Mouse (Mus musculus) kidney, postnatal 25 days (tissue): ENCODE data around the gene Cldn7.

Experiments
- DNase-seq, 2 experiments: peaks; one replicate each; pipeline ENCODE4 v3.0.0; 2021; ENCODE audit warnings: mixed read lengths in 2 of 2

The Cldn7 gene

DNA sequence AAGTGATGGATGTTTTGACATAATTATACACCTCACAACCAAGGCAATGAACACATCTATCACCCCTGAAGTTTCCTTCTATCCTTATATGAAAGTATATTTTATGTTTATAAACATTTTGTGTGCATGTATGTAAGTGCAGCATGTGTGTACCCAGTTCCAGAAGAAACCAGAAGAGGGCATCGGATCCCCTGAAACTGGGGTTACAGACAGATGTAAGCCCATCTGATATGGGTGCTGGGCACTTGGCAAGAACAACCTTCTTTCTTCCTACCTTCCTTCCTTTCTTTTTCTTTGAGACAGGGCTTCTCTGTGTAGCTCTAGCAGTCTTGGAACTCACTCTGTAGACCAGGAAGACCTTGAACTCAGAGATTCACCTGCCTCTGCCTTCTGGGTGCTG lies 8.4 kb upstream of the Cldn7 start:
- no peak for DNase-seq

DNA sequence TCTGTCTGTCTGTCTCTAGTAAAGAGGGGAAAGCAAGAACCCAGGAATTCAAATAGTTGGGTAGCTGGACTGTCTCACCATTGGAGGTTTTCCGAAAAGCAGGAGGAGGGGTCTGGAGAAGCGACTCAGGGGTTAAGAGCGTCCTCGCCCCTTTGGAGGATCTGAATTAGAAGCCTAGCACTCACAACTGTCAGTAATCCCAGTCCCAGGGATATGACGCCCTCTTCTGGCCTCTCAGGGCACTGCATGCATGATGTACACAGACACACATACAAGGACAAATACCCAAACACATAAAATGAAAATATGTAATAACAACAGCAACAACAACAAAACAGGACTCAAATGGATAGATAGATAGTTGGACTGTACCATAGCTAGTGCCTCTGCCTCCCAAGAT lies 4.0 kb upstream of the Cldn7 start:
- no peak for DNase-seq

DNA sequence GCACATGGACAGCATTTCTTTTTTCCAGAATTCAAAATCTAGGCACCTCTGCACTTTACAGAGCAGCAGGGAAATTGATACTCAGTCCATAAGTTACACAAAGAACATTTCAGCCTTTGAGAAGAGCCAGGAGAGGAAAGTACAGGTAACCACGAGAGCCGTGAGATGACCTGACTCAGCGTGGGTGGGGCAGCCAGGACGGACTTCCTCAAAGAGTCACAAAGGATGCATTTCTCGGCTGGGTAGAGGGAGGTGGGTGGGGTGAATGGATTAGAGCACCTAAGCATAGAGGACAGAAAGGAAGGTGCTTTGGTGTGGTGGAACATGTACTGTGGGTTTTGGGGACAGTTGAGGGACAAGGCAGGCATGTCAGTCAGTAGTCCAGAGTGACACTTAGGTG lies 2.7 kb upstream of the Cldn7 start:
- DNase-seq: no peak

DNA sequence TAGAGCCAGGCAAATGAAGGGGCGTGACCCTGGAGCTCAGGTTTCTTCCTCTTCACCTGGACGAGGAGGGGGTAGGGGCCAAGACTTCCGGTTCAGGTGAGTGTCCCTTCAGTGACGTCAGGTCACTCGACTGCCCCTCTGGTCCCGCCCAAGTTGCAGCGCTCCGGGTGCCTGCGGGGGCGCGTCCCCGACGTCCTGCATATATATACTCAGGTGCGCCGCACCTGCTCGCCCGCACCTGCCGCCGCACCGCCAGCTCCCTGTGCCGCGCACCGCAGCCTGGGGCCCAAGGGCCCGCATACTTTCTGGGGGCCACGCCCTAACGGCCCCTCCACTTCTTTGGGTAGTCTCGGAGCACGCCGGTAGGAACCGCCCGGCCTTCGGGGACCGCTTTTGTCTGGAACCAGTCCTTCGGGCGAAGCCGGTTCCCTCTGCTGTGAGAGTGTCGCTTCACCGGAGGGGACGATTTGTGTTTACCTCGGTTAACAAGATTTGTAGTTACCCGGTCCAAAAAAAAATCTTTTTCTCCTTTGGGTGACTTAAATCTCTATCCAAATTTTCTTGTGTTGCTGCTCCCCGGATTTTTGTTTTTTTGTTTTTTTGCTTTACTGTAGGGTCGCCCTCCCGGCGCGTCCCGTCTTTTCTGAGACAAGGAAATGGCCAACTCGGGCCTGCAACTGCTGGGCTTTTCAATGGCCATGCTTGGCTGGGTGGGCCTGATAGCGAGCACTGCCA lies 859 bp downstream of the Cldn7 start:
- DNase-seq: peak; percentile 64 to 90

DNA sequence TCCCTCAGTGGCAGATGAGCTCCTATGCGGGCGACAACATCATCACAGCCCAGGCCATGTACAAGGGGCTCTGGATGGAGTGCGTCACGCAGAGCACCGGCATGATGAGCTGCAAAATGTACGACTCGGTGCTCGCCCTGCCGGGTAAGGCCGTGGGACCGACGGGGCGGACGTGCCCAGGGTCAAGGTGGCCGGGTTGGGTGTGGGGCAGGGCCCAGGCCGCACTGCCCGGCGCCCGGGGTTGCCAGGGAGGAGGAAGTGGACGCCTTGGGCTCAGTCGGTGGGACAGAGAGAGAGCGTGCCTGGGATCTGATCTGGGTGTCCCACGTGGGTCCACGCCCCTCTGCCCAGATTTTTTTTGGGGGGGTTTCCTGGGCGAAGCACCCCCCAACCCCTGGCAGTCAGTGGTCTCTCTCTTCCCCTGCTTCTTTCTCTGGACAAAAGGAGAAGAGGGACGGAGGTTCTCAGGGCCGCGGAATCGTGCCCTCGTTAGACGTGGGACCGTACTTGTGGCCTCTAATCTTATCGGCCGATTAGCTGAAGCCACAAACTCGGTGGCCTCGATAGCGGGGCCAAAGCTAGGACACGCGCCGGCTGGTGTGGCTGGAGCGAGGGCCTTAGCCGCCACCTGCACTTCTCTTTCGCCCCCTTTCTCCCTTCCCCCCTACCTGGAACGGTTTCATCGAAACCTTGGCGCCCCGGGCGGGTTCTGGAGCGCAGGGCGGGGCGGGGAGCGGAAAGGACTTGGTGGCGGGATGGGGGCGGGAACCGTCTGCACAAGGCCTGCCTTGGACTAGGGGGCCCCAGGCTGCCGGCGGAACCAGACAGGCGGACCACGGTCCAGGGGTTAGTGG lies 1.7 kb downstream of the Cldn7 start:
- DNase-seq: peak; percentile 59 to 87

DNA sequence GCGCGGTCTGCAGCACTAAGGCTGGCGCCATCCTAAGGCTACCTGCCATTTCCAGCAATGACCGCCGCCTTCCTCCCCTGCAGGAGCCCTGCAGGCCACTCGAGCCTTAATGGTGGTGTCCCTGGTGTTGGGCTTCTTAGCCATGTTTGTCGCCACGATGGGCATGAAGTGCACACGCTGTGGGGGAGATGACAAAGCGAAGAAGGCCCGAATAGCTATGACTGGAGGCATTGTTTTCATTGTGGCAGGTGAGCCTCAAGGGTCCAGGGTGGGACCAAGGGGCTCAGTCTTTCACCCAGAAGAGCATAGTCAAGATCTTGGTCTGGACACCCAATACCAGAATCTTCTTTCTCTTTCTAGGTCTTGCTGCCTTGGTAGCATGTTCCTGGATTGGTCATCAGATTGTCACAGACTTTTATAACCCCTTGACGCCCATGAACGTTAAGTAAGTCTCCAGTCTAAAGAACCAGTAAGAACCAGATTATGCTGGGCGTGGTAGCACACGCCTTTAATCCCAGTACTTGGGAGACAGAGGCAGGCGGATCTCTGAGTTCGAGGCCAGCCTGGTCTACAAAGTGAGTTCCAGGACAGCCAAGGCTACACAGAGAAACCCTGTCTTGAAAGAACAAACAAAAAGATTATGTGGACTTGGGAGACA lies 2.4 kb downstream of the Cldn7 start:
- no peak for DNase-seq

DNA sequence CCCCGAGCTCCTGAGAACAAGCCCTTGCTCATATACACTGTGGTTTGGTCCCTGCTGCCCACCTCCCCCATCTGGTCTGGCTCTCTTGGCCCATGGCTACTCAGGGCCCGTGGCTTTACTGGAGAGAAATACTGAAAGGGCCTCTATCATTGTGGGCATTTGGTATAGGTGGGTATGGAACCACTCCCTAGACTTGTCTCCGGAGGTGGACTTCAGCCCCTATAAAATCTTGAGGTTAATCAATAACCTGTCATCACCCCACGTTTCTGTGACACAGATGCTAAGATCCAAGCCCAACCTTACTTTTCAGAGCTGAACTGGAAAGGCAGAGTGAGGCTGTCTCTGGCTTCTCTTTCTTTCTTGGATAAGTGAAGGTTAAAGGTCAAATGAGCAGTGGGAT lies 4.2 kb downstream of the Cldn7 start:
- no peak for DNase-seq

DNA sequence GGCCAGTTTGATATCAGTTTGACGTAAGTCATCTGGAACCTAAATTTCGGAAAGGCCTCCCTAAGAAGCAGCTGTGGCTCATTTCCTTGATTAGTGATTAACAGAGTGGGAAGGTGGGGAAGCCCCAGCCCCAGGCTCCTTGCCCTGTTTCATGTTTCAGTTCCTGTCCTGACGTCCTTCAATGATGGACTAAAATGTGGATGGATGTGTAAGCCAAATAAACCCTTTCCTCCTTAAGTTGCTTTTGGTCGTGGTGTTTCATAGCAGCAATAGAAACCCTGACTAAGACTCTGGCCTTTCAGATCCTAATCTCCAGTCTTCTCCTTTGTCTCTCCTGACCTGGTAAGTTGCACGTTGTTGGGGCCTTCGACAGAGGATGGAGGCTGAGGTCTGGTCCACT lies 5.6 kb downstream of the Cldn7 start:
- no peak for DNase-seq

DNA sequence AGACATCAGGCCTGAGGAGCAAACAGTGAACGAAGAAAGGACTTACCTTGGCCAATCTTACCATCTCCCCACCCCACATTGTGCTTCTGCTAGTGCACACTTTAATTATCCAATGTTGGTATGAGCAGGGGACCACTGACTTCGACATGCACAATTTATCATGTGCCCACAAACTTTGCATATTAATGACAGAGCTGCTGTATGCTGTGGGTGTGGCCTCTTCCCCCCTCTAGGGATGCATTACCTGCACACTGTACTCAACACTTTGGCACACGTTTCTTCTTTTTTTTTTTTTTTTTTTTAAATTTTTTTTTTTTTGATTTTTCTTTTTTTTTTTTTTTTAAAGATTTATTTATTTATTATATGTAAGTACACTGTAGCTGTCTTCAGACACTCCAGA lies 6.2 kb downstream of the Cldn7 start:
- DNase-seq: no peak

DNA sequence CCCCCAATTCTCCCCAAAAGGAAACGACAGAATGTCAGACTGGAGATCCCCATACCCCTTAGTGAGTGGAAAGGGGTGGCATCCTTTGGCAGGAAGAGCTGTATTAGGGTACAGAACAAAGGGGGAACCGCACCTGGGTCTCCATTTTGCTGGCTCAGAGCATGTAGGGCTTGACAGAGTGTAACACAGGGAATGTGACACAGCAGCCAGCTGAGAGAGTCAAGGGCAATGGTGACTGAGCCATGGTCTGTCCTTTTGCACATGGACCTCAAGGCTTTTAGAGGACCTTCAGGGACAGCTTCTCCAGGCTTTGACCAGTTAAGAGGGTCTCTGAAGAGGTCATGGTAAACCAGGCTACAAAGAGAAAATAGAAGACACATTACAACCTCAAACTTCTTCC lies 10.3 kb downstream of the Cldn7 start:
- DNase-seq: no peak

DNA sequence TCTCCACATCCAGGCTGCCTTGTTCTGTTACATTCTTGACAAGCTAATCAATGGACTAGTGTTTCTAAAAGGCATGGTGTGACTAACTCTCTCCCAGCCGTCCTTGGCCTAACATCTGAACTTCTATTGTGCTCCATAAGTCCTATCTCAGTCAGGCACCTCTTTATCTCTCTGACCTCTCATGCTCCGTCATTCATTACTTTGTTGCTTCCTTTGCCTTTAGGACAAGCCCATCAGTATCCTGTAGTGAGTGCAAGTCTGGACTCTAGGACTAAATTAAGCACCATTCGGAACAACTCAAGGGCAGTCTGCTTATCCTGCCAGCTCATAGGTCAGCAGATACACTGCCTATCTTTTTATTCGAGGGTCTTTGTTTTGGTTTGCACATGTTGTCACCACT lies 11.7 kb downstream of the Cldn7 start:
- no peak for DNase-seq

DNA sequence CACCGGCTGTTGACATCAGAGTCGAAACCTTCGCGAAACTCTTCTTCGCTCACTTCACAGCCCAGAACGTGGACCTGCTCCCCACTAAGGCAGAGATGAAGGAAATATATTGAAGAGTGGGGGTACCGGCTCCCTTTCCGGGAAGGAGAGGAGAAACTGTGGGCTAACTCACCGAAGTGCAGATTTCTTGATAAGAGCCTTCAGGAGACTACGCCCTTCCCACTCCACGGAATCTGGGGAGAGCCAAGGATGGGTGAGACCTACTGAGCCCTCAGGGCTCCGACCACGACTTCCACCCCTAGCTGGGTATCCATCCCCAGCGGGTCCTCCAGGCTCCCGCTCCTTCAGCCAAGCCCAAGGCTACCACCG lies 15.2 kb downstream of the Cldn7 start:
- no peak for DNase-seq

DNA sequence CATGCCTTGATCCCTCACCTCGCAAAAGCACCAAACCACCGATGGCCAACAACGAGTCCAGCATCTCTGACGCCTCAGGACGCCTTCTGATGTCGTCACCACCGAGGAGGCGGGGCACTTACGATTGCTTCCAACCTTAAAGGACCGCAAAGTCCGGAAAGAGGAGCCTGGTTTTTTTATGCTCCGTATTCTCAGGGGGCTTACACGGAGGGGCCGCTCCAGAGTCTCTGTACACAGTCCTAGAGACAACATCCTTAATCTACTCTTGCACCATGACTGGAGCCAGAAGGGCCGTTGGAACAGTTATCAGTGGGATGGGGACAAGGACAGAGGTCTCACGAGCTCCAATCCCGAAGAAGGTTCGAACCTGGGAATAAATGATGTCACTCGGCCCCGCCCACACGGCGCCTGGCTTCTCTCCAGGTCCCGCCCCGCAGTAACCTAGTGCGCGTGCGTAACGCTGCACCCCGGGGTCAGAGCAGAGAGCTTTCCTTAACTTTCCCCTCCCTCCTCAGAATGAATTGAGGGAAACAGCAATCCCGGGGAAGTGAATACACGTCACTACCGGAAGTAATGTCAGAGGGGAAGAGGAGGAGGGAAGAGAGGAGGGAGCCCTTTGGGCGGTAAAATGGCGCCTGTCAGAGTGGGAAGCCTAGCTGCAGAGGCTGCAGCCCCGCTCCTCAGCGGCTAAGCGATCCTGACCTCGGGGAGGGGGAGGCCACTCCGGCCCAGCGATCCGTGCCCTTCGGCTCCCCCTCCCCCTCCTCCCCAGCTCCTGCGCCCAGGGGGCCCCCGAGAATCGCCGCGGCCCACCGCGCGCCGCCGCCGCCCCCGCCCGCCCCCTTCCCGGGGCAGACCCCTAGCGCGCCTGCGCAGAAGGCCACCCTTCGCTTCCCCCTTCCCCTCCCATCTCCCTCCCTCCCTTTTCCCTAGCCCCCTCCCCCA lies 15.9 kb downstream of the Cldn7 start:
- peak; percentile 96 to 97 for DNase-seq

DNA sequence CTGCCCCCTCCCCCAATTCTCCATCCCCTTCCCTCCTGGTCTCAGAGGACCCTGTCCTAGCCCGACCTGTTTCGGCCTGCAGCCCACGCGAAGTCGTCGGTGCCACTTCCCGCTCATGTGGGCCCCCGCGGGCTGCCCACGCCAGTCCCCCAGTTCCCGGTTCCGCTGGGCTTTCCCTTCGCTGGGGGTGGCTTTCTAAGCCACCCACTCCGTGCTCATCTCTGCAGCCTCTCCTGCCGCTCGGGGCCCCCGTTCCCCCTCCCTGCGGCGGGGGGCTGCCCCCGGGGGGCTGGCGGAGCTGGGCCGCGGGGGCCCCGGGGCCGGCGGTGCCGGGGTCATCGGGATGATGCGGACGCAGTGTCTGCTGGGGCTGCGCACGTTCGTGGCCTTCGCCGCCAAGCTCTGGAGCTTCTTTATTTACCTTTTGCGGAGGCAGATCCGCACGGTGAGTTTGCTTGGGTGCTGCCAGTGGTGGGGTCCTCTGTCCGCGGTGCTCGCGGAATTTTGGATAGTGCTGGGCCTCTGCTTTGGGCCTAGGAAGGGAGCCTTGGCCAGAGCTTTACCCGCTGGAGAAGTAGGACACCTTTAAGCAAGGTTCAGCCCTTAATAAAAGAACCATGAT lies 16.7 kb downstream of the Cldn7 start, which contains the start of gene Ctdnep1:
Gene Ctdnep1, plus strand, starts transcription at position 16 of the 622 bp plus-strand sequence.
- no peak for DNase-seq

DNA sequence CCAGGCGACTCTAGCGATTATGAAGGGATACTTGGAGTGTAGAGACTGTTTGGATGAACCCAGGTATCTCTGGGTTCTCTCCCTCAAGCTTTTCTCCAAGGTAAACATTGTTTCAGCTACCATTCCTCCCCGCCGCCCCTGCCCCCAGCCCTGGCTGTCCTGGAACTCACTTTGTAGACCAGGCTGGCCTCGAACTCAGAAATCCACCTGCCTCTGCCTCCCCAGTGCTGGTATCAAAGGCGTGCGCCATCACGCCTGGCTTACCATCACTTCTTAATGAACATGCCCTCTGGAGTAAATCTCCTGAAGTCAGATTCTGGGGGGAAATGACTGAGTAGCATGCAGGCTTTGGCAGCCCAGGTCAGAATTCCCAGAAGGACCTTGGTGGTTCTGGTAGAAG lies 17.6 kb downstream of the Cldn7 start, which contains the start of gene Elp5:
Gene Elp5, minus strand, starts transcription at position 293 of the 400 bp plus-strand sequence.
- no peak for DNase-seq

DNA sequence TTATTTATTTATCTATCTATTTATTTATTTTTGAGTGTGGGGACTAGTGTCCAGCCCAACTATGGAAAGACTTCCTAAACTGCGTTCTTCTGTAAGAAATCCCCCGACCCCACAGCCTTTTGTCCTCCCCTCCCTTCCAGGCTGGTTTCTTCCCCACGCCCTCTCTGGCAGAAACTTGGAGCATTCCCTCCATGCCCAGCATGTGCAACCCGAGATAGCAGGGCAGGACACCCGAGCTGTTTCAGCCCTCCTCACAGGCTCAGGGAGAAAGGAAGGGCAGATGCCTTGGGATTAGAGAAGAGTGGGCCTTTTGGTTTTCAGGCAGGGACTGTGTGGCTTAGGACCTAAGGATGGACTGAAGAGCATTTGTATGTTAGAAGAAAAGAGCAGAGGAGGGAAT lies 18.3 kb downstream of the Cldn7 start:
- DNase-seq: no peak

DNA sequence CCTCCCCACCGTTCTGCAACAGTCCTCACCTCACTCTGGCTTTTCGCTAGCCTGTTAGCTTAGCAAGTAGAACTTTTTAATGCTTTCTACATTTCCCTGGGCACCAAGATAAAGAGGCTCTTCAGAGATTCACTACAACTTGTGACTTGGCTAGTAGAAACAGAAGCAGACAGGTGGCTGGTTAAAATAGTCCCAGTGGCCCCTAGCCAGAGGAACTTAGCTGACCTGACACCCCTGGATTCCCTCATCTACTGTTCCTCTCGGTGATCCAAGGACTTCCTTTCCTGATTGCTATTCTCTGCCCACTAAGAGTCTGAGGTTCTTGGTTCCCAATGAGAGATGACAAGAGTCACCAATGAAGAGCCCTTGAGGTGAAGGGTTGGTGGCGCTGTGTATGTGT lies 18.8 kb downstream of the Cldn7 start:
- DNase-seq: no peak

DNA sequence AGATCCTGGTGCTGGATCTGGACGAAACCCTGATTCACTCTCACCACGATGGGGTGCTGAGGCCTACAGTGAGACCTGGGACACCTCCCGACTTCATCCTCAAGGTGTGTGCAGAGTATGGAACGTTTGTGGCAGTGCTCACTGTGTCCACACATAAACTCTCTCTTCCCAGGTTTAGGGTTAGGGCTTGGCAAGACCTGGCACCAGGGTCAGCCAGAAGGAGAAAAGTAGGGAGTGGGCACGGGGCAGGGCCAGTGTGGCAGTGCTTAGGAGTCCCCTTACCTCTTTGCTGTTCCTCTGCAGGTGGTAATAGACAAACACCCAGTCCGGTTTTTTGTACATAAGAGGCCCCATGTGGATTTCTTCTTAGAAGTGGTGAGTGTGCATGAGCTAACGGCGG lies 19.9 kb downstream of the Cldn7 start:
- DNase-seq: no peak

DNA sequence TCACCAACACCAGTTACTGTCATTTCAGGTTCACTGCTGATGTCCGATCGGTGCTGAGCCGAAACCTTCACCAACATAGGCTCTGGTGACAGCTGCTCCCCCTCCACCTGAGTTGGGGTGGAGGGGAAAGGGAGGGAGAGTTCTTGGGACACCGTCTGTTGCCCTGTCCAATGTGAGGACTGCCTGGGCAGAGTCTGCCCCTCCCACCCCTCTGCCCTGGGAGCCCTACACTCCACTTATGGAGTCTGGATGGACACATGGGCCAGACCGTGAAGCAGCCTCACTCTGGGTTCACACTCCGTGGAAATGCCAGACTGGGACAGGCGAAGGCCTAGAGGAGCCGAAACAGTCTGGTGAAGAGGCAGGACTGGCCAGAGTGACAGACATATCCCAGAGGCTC lies 25.4 kb downstream of the Cldn7 start:
- no peak for DNase-seq

DNA sequence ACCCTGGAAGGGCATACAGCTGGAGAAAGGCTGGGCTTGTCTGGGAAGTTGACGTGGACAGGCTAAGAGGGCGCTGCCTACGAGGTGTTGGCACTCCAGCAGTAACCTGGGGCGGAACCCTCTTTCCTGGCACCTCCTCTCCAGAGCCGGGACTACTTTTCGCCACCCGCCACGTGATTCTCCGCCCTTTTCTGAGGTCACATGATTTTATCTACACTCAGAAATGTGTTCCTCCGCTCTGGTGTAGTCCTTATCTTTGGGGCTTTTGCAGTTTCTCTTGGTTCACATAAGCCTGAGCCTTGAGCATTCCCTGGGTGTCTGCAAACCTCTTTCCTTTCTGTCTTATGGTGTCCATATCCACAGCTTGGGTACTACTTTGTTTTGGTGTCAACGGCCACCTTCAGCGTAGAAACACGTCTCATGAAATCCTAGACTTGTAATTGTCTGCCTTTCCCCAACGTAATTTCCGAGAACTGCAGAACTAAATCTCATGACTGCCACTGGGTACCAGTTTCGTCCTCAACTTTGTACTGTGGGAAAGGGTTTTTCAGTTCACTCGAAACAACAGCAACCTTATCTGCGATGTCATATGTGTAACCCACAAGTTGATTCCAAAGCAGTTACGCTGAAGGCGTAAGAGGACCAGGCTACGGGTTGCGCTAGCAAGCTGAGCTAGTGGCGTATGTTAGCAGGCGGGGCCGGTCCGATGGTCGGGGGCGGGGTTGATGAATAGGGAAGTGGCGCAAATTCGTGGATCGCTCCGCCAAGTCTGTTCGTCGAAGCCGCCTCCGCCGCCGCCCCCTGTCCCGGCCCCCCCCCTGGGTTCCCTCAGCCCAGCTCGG lies 26.5 kb downstream of the Cldn7 start, which contains the start of gene Gabarap:
Gene Gabarap, plus strand, starts transcription at position 294 of the 842 bp plus-strand sequence.
- DNase-seq: peak; percentile 99

DNA sequence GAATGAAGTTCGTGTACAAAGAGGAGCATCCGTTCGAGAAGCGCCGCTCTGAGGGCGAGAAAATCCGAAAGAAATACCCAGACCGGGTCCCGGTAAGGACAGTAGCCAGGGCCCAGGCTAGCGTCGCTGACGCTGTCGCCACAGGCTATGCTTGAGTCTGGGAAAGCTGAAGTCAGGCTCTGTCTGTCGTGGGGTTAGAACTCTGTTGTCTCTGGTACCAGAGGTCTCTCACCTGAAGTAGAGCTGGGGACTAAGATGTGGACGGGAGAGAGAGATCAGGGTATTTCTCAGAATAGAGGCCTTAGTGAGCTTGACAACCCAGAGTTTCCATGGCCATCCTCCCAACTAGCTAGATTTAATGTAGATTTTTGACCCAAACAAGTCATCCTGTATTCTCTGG lies 27.1 kb downstream of the Cldn7 start:
- no peak for DNase-seq
